Mouse (Mus musculus) liver, adult 10 weeks (tissue): ENCODE data around the gene Cda. TPM values are rescaled to one million over a fixed set of nuclear protein-coding genes. Genes with fewer than 3 reads are reported as not detected.

Experiments used
- polyA plus RNA-seq: library from polyadenylated mRNA; stranded (reverse); fragments of 350-450 nt; fragmentation: Illumina TruSeq; extraction: RNeasy Lipid Tissue Mini Kit (QIAGEN cat#74804); gene quantifications from one replicate; pipeline ENCODE4 v1.2.3, GENCODE M21; 2014; ENCODE audit warnings: low read depth, low replicate concordance

Cda gene
- 2.2 TPM for polyA plus RNA-seq

GRCm38 (mm10) chr4:138367641-138368497 lies at the start of gene Cda:
Cda (minus strand) TSS chr4:138367992.

GRCm38 (mm10) chr4:138395971-138396645 lies 28.3 kb upstream of the Cda start, which contains the start of gene Fam43b:
Fam43b (minus strand) TSS chr4:138396528.

DNA sequence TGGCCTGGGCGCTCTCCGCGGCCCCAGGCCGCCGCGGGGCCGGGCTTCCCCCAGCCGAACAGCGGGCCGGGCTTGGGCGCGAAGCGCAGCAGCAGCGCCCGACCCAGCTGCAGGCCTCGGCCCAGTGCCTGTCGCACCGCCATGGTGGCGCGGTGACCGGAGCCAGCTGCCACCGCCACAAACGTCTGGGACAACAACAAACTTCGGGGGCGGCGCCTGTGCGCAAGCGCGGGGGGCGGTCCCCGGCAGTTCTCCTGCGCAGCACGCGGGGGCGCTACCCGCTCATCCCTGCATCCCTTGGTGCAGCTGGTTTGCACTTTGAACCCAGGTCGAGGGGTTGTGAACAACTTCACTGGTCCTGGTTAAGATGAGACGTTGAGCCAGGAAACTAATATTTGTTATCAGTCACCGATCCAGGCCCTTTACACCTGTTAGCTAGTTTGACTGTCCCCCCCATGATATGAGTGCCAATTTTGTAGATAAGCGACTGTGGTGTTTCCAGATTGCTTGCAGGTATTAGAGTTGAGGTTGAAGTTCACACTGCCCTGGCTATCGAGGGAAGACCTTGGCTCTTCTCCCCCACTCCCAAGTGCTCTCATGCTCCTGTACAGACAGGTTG lies 41.6 kb downstream of the Cda start, which contains the start of gene Pink1:
Pink1 (minus strand) TSS at position 231 of the 619 bp plus-strand sequence.

DNA sequence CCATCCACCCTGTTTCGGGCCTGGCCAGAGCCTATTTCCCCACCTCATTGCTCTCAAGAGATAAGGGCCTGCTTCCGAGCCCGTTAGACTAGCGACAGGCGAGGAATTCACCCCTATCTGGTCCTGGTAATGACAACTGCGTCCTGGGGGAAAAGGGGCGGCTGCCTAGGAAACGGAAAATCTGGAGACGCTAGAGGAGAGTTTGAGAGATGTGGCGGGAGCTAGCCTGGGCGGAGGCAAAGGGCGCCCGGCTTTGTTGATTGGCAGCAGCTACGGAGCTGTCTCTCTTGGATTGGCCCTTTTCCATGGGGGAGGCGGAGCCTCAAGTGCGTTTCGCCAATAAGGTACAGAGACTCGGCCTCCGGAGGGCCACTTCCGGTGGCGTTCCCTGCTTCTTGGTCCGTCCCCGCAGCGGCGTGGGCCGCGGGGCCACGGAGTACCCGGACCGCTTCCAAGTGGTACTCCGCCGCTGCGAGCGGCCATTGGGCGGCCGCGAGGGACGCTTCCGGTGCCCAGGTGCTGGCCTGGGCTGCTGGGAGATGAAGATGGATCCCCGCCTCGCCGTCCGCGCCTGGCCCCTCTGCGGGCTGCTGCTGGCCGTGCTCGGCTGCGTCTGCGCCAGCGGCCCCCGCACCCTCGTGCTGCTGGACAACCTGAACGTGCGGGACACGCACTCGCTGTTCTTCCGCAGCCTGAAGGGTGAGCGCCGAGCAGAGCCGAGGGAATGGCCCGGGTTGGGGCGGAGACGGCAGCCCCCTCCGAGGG lies 63.3 kb downstream of the Cda start, which contains the start of gene Ddost:
Ddost (plus strand) TSS at position 391 of the 765 bp plus-strand sequence.

Other genes starting within 250 kb of the Cda start
- gene Hp1bp3, start 151.7 kb downstream of the Cda start, polyA plus RNA-seq: 67.0 TPM
- not detected for gene Sh2d5, start 117.6 kb downstream of the Cda start, polyA plus RNA-seq
- not detected for gene Kif17, start 117.6 kb downstream of the Cda start, polyA plus RNA-seq
- 17.6 TPM for gene Ddost, start 63.3 kb downstream of the Cda start, polyA plus RNA-seq
- 66.4 TPM for gene Pink1, start 41.7 kb downstream of the Cda start, polyA plus RNA-seq
- gene Fam43b, start 28.5 kb upstream of the Cda start, polyA plus RNA-seq: not detected
- 3.7 TPM for gene Mul1, start 66.7 kb upstream of the Cda start, polyA plus RNA-seq
- 34.1 TPM for gene Camk2n1, start 86.3 kb upstream of the Cda start, polyA plus RNA-seq